Mouse (Mus musculus) midbrain, embryonic 11.5 days (tissue): ENCODE results near the gene Poldip3. TPM values are rescaled to one million over a fixed set of nuclear protein-coding genes. Genes with fewer than 3 reads are reported as not detected.

Experiments used
- ATAC-seq: fragments of 200-750 bp; cut with Nextera tagmentation; 2 replicates; pipeline ENCODE4 v1.8.0; 2017; ENCODE audit warnings: moderate TSS enrichment, moderate library complexity; ENCODE audit not compliant: low FRiP score
- DNase-seq: peaks from one replicate; pipeline ENCODE4 v3.0.0; 2015; ENCODE audit warnings: low spot score; ENCODE audit errors: missing footprints
- H3K27ac ChIP-seq: fragments of 300-500 bp; sonication (generic); 2 replicates; pipeline ENCODE4 v1.5.1; 2014; ENCODE audit warnings: low read depth, low read length
- H3K27me3 ChIP-seq: fragments of 300-500 bp; sonication (generic); 2 replicates; pipeline ENCODE4 v1.6.1; 2014; ENCODE audit warnings: mild to moderate bottlenecking, low read length, moderate library complexity, mixed read lengths; ENCODE audit not compliant: control insufficient read depth, insufficient read depth
- H3K36me3 ChIP-seq: fragments of 300-500 bp; sonication (generic); 2 replicates; pipeline ENCODE4 v1.6.1; 2014; ENCODE audit warnings: mild to moderate bottlenecking, low read length, moderate library complexity, mixed read lengths; ENCODE audit not compliant: control insufficient read depth, insufficient read depth
- H3K4me1 ChIP-seq: fragments of 300-500 bp; sonication (generic); 2 replicates; pipeline ENCODE4 v1.6.1; 2014; ENCODE audit warnings: low read length; ENCODE audit not compliant: control insufficient read depth, insufficient read depth
- H3K4me2 ChIP-seq: fragments of 300-500 bp; sonication (generic); 2 replicates; pipeline ENCODE4 v1.6.1; 2014; ENCODE audit warnings: mild to moderate bottlenecking, moderate library complexity
- H3K4me3 ChIP-seq: fragments of 300-500 bp; sonication (generic); 2 replicates; pipeline ENCODE4 v1.5.1; 2014; ENCODE audit warnings: low read depth, low read length
- H3K9ac ChIP-seq: fragments of 300-500 bp; sonication (generic); 2 replicates; pipeline ENCODE4 v1.6.1; 2014; ENCODE audit warnings: low read length
- H3K9me3 ChIP-seq: fragments of 300-500 bp; sonication (generic); 2 replicates; pipeline ENCODE4 v1.6.1; 2016; ENCODE audit warnings: low read length; ENCODE audit not compliant: control insufficient read depth
- WGBS: fragments of 180-500 bp; shearing (Covaris S2); extraction: QIAGEN DNeasy Blood & Tissue Kit; methylation state at CpG from one replicate; pipeline ENCODE4 v1.1.7; 2014; 5-methylcytosine and 5-hydroxymethylcytosine counted together
- polyA plus RNA-seq: library from polyadenylated mRNA; unstranded; fragments of >200 nt; fragmentation: Nextera tagmentation; extraction: Ambion mirVana; gene quantifications from 2 replicates; pipeline ENCODE4 v1.2.1, GENCODE M21; 2014

The Poldip3 gene
- polyA plus RNA-seq, 1 experiment from 2014 or later, result 167 TPM

- H3K9me3 ChIP-seq, result no peaks in the 10 kb centered on the region
- peaks cover 10% of the 10 kb centered on the region for H3K4me1 ChIP-seq
- peak overlapping the region; percentile 83 for H3K4me2 ChIP-seq
- H3K9ac ChIP-seq, result peak overlapping the region; percentile 73
- peaks cover 12% of the 10 kb centered on the region for H3K27me3 ChIP-seq
- 3% methylated on average over 30 of the region's 31 CpGs for WGBS
- H3K4me3 ChIP-seq, result peak overlapping the region; percentile 46
- peak; percentile 92 for ATAC-seq
- DNase-seq, result peak; percentile 98
- H3K36me3 ChIP-seq, result no peaks in the 10 kb centered on the region
- no peak overlapping the region for H3K27ac ChIP-seq
Measured at GRCm38 (mm10) chr15:83099533-83100331, 49.5 kb downstream of the Poldip3 start.

- Histone ChIP-seq H3K9me3 (no peaks in the 10 kb centered on the region), H3K4me1 (peaks cover 10% of the 10 kb centered on the region), H3K36me3 (no peaks in the 10 kb centered on the region), H3K4me2 (no peak overlapping the region), H3K9ac (no peak overlapping the region), H3K27me3 (peaks cover 12% of the 10 kb centered on the region), H3K27ac (no peak overlapping the region), H3K4me3 (no peak overlapping the region)
- no peak for ATAC-seq
- DNase-seq, result no peak
- 38% methylated on average over 2 of the region's 2 CpGs for WGBS
Measured at GRCm38 (mm10) chr15:83095950-83096349, 53.2 kb downstream of the Poldip3 start.

- Histone ChIP-seq H3K4me2 (no peak overlapping the region), H3K9ac (no peak overlapping the region), H3K4me3 (no peak overlapping the region), H3K9me3 (no peaks in the 10 kb centered on the region), H3K27me3 (peaks cover 14% of the 10 kb centered on the region), H3K36me3 (no peaks in the 10 kb centered on the region), H3K27ac (no peak overlapping the region), H3K4me1 (peaks cover 7% of the 10 kb centered on the region)
- no peak for DNase-seq
- no peak for ATAC-seq
- WGBS, result 79% methylated on average over 2 of the region's 2 CpGs
Measured at GRCm38 (mm10) chr15:83093687-83094086, 55.5 kb downstream of the Poldip3 start.

- no peaks in the 10 kb centered on the region for H3K36me3 ChIP-seq
- no peak overlapping the region for H3K4me3 ChIP-seq
- DNase-seq (no peak), ATAC-seq (no peak)
- H3K4me1 ChIP-seq, result peaks cover 9% of the 10 kb centered on the region
- H3K27me3 ChIP-seq, result peaks cover 7% of the 10 kb centered on the region; the same call in 1 of the 2 replicates
- no peak overlapping the region for H3K27ac ChIP-seq
- 48% methylated on average over 3 of the region's 3 CpGs for WGBS
- no peak overlapping the region for H3K9ac ChIP-seq
- no peaks in the 10 kb centered on the region for H3K9me3 ChIP-seq
- H3K4me2 ChIP-seq, result no peak overlapping the region
Measured at GRCm38 (mm10) chr15:83090874-83091273, 58.3 kb downstream of the Poldip3 start.

- H3K4me3 ChIP-seq, result no peak within 1 kb of the TSS
- H3K27me3 ChIP-seq, result peaks cover 9% of the 10 kb centered on the region
Measured at GRCm38 (mm10) chr15:83089429-83089605, 59.9 kb downstream of the Poldip3 start, which contains the start of gene Serhl. Serhl (plus strand) TSS chr15:83089506.

GRCm38 (mm10) chr15:83088495-83089428, 60.4 kb downstream of the Poldip3 start:
- H3K36me3 ChIP-seq, result no peaks in the 10 kb centered on the region
- peak overlapping the region; percentile 38 for H3K9ac ChIP-seq
- H3K27me3 ChIP-seq, result peaks cover 9% of the 10 kb centered on the region
- DNase-seq, result peak; percentile 87
- no peaks in the 10 kb centered on the region for H3K9me3 ChIP-seq
- 6% methylated on average over 27 of the region's 27 CpGs for WGBS
- H3K4me3 ChIP-seq, result no peak overlapping the region
- peaks cover 12% of the 10 kb centered on the region for H3K4me1 ChIP-seq
- no peak for ATAC-seq
- H3K4me2 ChIP-seq, result peak overlapping the region; percentile 29
- H3K27ac ChIP-seq, result no peak overlapping the region

More at GRCm38 (mm10) chr15:83089429-83089605, 59.9 kb downstream of the Poldip3 start, which contains the start of gene Serhl:
- H3K4me2 ChIP-seq, result peak within 1 kb of the TSS; percentile 29
- DNase-seq, result no peak
- no peak for ATAC-seq
- peaks cover 9% of the 10 kb centered on the region for H3K4me1 ChIP-seq
- WGBS, result 18% methylated on average over 7 of the region's 7 CpGs
- H3K9me3 ChIP-seq, result no peaks in the 10 kb centered on the region
- H3K27ac ChIP-seq, result no peak within 1 kb of the TSS
- no peaks in the 10 kb centered on the region for H3K36me3 ChIP-seq
- H3K9ac ChIP-seq, result peak within 1 kb of the TSS; percentile 38

- peaks cover 9% of the 10 kb centered on the region for H3K27me3 ChIP-seq
- H3K4me2 ChIP-seq, result no peak overlapping the region
- H3K9ac ChIP-seq, result no peak overlapping the region
- no peak overlapping the region for H3K27ac ChIP-seq
- DNase-seq, result peak; percentile 60
- WGBS, result 84% methylated on average over 13 of the region's 13 CpGs
- no peaks in the 10 kb centered on the region for H3K36me3 ChIP-seq
- no peak for ATAC-seq
- H3K9me3 ChIP-seq, result no peaks in the 10 kb centered on the region
- H3K4me3 ChIP-seq, result no peak overlapping the region
- H3K4me1 ChIP-seq, result peaks cover 14% of the 10 kb centered on the region
Measured at GRCm38 (mm10) chr15:83086636-83087328, 62.4 kb downstream of the Poldip3 start.

- Histone ChIP-seq H3K27ac (no peak overlapping the region), H3K36me3 (no peaks in the 10 kb centered on the region), H3K4me1 (peaks cover 14% of the 10 kb centered on the region), H3K9me3 (no peaks in the 10 kb centered on the region), H3K4me3 (no peak overlapping the region), H3K27me3 (peaks cover 9% of the 10 kb centered on the region), H3K4me2 (no peak overlapping the region), H3K9ac (no peak overlapping the region)
- ATAC-seq (no peak), DNase-seq (peak; percentile 84)
- WGBS, result 41% methylated on average over 7 of the region's 7 CpGs
Measured at GRCm38 (mm10) chr15:83085901-83086300, 63.3 kb downstream of the Poldip3 start.
